Mouse (Mus musculus): ENCODE results near the gene Tmcc3. TPM values are rescaled to one million over a fixed set of nuclear protein-coding genes. Genes with fewer than 3 reads are reported as not detected.

Gene Tmcc3
- polyA plus RNA-seq, 1 experiment from 2014 or later, result 8.0 TPM

DNA sequence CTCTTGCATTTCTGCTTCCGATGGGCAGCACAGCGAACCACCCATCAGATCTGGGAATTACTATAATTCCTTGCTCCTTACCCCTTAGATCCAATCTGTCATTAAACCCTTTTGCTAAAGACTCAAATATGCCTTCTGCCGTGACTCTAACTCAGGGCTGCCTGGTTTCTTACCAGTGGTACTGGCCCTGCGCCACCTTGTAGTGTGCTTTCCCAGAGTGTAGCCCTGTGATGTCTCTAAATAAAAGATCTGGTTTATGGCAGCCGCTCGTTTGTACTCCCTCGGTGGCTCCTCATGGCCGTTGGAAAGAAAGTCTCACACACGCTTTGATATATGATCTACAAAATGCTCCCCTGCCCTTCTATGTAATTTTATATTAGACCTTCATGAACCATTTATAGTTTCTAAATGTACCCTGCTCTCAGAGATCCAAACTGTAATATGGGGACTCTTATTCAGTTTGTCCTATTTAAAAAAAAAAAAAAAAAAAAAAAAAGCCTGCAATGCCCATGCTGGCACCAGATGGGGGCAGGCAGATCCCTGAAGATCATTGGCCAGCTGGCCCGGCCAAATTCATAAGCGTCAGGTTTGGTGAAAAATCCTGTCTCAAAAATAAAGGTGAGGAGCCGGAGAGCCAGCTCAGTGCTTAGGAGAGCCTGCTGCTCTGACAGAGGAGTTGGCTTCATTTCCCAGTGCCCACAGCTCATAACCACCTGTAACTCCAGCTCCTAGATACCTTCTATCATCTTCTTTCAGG is 116.6 kb downstream of the Tmcc3 start:
- Histone ChIP-seq H3K36me3 (no peaks in the 10 kb centered on the region), H3K4me1 (replicated peaks) (0 out of 2 replicates have a peak, but pooled peaks cover 3% of the 10 kb centered on the region), H3K9ac (no peak overlapping the region), H3K27ac (no peak overlapping the region), H3K9me3 (replicated peaks) (no peaks in the 10 kb centered on the region), H3K27me3 (no peaks in the 10 kb centered on the region), H3K4me3 (no peak overlapping the region), H3K4me2 (no peak overlapping the region)
- WGBS, result 74% methylated on average over 12 of the region's 12 CpGs
- no peak for ATAC-seq (replicated peaks; ENCODE audit: insufficient number of reproducible peaks, insufficient read depth, low FRiP score, low read depth)

GRCm38 (mm10) chr10:94430566-94430965 is 118.8 kb downstream of the Tmcc3 start:
- Histone ChIP-seq H3K4me1 (replicated peaks) (0 out of 2 replicates have a peak, but pooled peaks cover 5% of the 10 kb centered on the region), H3K36me3 (no peaks in the 10 kb centered on the region), H3K9ac (no peak overlapping the region), H3K27me3 (no peaks in the 10 kb centered on the region), H3K4me3 (no peak overlapping the region), H3K4me2 (no peak overlapping the region), H3K27ac (no peak overlapping the region), H3K9me3 (replicated peaks) (no peaks in the 10 kb centered on the region)
- no peak for ATAC-seq (replicated peaks; ENCODE audit: insufficient number of reproducible peaks, insufficient read depth, low FRiP score, low read depth)
- WGBS, result 63% methylated on average over 6 of the region's 6 CpGs

- Histone ChIP-seq H3K9ac (no peak overlapping the region), H3K27ac (no peak overlapping the region), H3K4me3 (no peak overlapping the region), H3K9me3 (replicated peaks) (no peaks in the 10 kb centered on the region), H3K27me3 (no peaks in the 10 kb centered on the region), H3K4me2 (no peak overlapping the region), H3K4me1 (replicated peaks) (0 out of 2 replicates have a peak, but pooled peaks cover 3% of the 10 kb centered on the region), H3K36me3 (no peaks in the 10 kb centered on the region)
- no peak for ATAC-seq (replicated peaks; ENCODE audit: insufficient number of reproducible peaks, insufficient read depth, low FRiP score, low read depth)
- 61% methylated on average over 5 of the region's 5 CpGs for WGBS
Measured at GRCm38 (mm10) chr10:94432933-94433332, 121.2 kb downstream of the Tmcc3 start.

- Histone ChIP-seq H3K4me3 (no peak overlapping the region), H3K27me3 (no peaks in the 10 kb centered on the region), H3K36me3 (no peaks in the 10 kb centered on the region), H3K9ac (no peak overlapping the region), H3K4me2 (no peak overlapping the region), H3K27ac (no peak overlapping the region), H3K4me1 (replicated peaks) (0 out of 2 replicates have a peak, but pooled peaks cover 3% of the 10 kb centered on the region), H3K9me3 (replicated peaks) (no peaks in the 10 kb centered on the region)
- WGBS, result 15% methylated on average over 7 of the region's 7 CpGs
- ATAC-seq (replicated peaks; ENCODE audit: insufficient number of reproducible peaks, insufficient read depth, low FRiP score, low read depth), result no peak
Measured at GRCm38 (mm10) chr10:94433901-94434300, 122.2 kb downstream of the Tmcc3 start.

- Histone ChIP-seq H3K9me3 (replicated peaks) (no peaks in the 10 kb centered on the region), H3K27me3 (no peaks in the 10 kb centered on the region), H3K4me3 (no peak overlapping the region), H3K9ac (no peak overlapping the region), H3K27ac (no peak overlapping the region), H3K4me2 (no peak overlapping the region), H3K36me3 (no peaks in the 10 kb centered on the region), H3K4me1 (replicated peaks) (no peaks in the 10 kb centered on the region)
- no peak for ATAC-seq (replicated peaks; ENCODE audit: insufficient number of reproducible peaks, insufficient read depth, low FRiP score, low read depth)
- WGBS, result 78% methylated on average over 7 of the region's 7 CpGs
Measured at GRCm38 (mm10) chr10:94442725-94443124, 131.0 kb downstream of the Tmcc3 start.

DNA sequence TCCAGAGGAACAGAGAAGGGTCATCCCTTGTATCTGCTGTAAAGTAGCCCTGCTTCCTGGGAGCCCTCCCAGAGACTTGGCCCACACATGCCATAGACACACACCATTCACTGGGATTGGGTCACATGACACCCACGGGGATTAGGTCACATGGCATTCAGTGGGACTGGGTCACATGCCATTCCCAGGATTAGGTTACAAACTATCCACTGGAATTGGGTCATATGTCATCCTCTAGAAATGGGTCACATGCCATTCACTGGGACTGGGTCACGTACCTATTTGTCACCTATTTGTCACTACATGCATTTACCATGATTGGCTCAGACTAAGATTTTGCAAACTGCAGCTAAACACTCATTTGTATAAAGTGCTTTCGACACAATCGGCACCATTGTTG is 131.7 kb downstream of the Tmcc3 start:
- Histone ChIP-seq H3K4me1 (replicated peaks) (no peaks in the 10 kb centered on the region), H3K27ac (no peak overlapping the region), H3K4me2 (no peak overlapping the region), H3K27me3 (no peaks in the 10 kb centered on the region), H3K9me3 (replicated peaks) (no peaks in the 10 kb centered on the region), H3K4me3 (no peak overlapping the region), H3K9ac (no peak overlapping the region), H3K36me3 (no peaks in the 10 kb centered on the region)
- ATAC-seq (replicated peaks; ENCODE audit: insufficient number of reproducible peaks, insufficient read depth, low FRiP score, low read depth), result no peak
- WGBS, result 87% methylated on average over 4 of the region's 4 CpGs

DNA sequence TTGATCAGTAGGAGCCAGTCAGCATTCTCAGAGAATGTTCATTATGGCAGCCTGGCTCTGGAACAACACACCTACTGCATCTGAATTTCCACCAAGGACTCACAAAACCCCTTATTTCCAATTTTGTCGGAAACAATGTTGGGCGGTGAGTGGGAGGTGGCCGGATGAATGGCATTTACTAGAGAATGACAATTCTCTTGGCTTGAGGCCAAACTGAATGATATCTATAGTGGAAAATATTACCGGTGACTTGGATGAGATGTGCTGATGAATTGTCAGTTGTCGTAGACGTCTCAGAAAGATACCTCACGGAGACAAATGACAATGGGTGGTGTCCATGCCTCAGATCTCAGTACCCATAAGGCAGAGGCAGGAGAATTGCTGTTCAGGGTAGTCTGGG is 133.4 kb downstream of the Tmcc3 start:
- Histone ChIP-seq H3K4me2 (no peak overlapping the region), H3K9me3 (replicated peaks) (no peaks in the 10 kb centered on the region), H3K36me3 (no peaks in the 10 kb centered on the region), H3K27ac (no peak overlapping the region), H3K27me3 (no peaks in the 10 kb centered on the region), H3K4me1 (replicated peaks) (peaks cover 3% of the 10 kb centered on the region), H3K4me3 (no peak overlapping the region), H3K9ac (no peak overlapping the region)
- WGBS, result 70% methylated on average over 7 of the region's 7 CpGs
- no peak for ATAC-seq (replicated peaks; ENCODE audit: insufficient number of reproducible peaks, insufficient read depth, low FRiP score, low read depth)

DNA sequence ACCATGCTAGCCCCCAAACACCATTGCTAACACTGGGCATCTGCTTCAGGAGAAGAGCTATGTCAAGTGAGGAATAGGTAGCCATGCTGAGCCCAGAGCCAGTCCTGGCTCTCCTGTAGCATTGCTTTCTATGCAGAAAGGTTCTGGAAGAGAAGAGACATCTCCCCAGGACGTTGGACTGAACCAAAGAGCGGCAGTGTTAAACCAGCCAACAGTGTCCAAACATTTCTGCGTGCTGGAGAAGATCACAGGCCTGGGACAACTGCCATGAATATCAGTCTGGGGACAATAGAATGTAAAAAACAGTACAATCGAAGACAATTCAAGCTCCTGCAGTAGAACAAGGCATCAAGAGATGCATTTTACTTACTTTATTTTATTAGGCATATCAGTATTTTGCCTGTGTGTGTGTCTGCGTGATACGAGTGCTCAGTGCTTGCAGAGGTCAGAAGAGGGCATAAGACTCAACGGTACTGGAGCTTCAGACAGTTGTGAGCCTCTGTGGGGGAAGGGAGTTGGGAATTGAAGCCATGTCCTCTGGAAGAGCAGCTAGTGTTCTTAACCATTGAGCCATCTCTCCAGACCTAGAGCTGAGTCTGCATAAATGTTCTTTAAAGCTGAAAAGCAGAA is 134.7 kb downstream of the Tmcc3 start:
- 69% methylated on average over 7 of the region's 7 CpGs for WGBS
- Histone ChIP-seq H3K9me3 (replicated peaks) (no peaks in the 10 kb centered on the region), H3K27ac (no peak overlapping the region), H3K27me3 (no peaks in the 10 kb centered on the region), H3K36me3 (no peaks in the 10 kb centered on the region), H3K4me2 (no peak overlapping the region), H3K4me1 (replicated peaks) (peaks cover 3% of the 10 kb centered on the region), H3K4me3 (no peak overlapping the region), H3K9ac (no peak overlapping the region)
- ATAC-seq (replicated peaks; ENCODE audit: insufficient number of reproducible peaks, insufficient read depth, low FRiP score, low read depth), result no peak

DNA sequence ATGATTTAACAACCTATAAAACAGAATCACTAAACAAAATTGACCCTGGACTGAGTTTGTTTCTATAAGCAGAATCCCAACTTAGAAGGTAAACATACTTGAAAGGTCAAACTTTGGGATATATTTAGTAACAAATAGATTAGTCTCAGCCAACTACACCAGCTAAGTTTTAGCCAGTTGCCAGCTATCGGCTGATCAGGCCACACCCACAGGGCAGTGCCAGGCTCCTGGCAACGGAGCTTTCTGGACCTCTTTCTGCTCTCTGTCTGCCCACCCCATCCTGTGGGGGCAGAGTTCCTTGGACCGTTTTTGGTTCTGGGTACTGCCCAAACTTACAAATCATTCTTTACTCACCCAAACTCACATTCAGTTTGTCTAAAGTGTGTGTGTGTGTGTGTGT is 137.9 kb downstream of the Tmcc3 start:
- H3K9me3 ChIP-seq (replicated peaks), result no peaks in the 10 kb centered on the region
- no peak overlapping the region for H3K4me3 ChIP-seq
- H3K4me2 ChIP-seq, result no peak overlapping the region
- no peak for ATAC-seq (replicated peaks; ENCODE audit: insufficient number of reproducible peaks, insufficient read depth, low FRiP score, low read depth)
- WGBS, result 30% methylated on average over 3 of the region's 3 CpGs
- no peak overlapping the region for H3K9ac ChIP-seq
- no peak overlapping the region for H3K27ac ChIP-seq
- no peaks in the 10 kb centered on the region for H3K27me3 ChIP-seq
- no peaks in the 10 kb centered on the region for H3K36me3 ChIP-seq
- H3K4me1 ChIP-seq (replicated peaks), result peaks cover 3% of the 10 kb centered on the region

DNA sequence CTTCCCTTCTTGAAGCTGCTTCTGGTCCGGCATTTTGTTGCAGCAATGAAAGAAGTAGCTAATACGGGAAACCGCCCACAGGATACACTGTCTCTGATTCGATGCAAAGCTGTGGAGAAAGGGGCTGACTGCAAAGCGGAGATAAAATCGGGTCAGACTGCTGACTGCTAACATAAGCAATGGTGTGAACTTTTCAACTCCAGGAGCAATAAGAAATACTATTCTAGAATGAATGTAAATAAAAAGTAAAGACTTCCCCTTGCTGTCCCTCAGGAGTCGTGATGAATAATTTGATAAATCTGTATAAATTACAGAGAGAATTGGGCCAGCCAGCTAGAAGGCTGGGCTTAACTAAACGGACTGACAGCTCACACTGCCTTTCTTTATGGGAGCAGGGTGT is 139.0 kb downstream of the Tmcc3 start:
- ATAC-seq (replicated peaks; ENCODE audit: insufficient number of reproducible peaks, insufficient read depth, low FRiP score, low read depth), result no peak
- 41% methylated on average over 8 of the region's 8 CpGs for WGBS
- Histone ChIP-seq H3K27me3 (no peaks in the 10 kb centered on the region), H3K4me1 (replicated peaks) (peaks cover 3% of the 10 kb centered on the region), H3K27ac (no peak overlapping the region), H3K9me3 (replicated peaks) (no peaks in the 10 kb centered on the region), H3K4me2 (no peak overlapping the region), H3K4me3 (no peak overlapping the region), H3K9ac (no peak overlapping the region), H3K36me3 (no peaks in the 10 kb centered on the region)

DNA sequence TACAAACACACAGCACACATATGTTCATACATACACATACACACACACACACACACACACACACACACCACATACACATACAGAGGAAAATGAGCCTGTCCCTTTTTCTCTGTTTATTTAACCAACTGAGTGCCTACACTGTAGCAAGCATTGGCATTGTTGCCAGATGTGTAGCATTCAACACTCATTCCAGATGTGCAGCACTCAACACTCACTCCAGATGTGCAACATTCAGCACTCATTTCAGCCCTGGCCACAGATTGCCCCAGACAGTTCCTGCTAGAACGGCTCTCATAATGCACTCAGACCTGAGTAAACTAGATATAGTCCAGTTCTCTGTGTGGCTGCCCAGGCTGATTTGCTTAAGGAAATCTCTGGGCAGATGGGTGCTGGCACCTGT is 145.7 kb downstream of the Tmcc3 start:
- WGBS, result 43% methylated on average over 1 of the region's 1 CpGs
- Histone ChIP-seq H3K9ac (no peak overlapping the region), H3K27me3 (no peaks in the 10 kb centered on the region), H3K4me1 (replicated peaks) (peaks cover 15% of the 10 kb centered on the region), H3K36me3 (no peaks in the 10 kb centered on the region), H3K27ac (no peak overlapping the region), H3K4me2 (no peak overlapping the region), H3K4me3 (no peak overlapping the region), H3K9me3 (replicated peaks) (no peaks in the 10 kb centered on the region)
- no peak for ATAC-seq (replicated peaks; ENCODE audit: insufficient number of reproducible peaks, insufficient read depth, low FRiP score, low read depth)

GRCm38 (mm10) chr10:94458690-94459089 is 146.9 kb downstream of the Tmcc3 start:
- Histone ChIP-seq H3K9me3 (replicated peaks) (no peaks in the 10 kb centered on the region), H3K4me1 (replicated peaks) (peaks cover 26% of the 10 kb centered on the region), H3K4me3 (no peak overlapping the region), H3K27ac (no peak overlapping the region), H3K27me3 (no peaks in the 10 kb centered on the region), H3K9ac (no peak overlapping the region), H3K36me3 (no peaks in the 10 kb centered on the region), H3K4me2 (no peak overlapping the region)
- WGBS, result 41% methylated on average over 6 of the region's 6 CpGs
- no peak for ATAC-seq (replicated peaks; ENCODE audit: insufficient number of reproducible peaks, insufficient read depth, low FRiP score, low read depth)
